Mouse (Mus musculus) lung, embryonic 14.5 days (tissue): Measurements from ENCODE around the gene 2310030G06Rik. TPM values are rescaled to one million over a fixed set of nuclear protein-coding genes. Genes with fewer than 3 reads are reported as not detected.
A peak's percentile ranks its signal among the peaks of the same experiment; 100 is the strongest.

Experiments
- ATAC-seq: fragments of 200-750 bp; cut with Nextera tagmentation; 2 replicates; pipeline ENCODE4 v1.8.0; 2017; ENCODE audit warnings: mild to moderate bottlenecking, moderate TSS enrichment, moderate library complexity; ENCODE audit not compliant: insufficient read depth
- DNase-seq: peaks from one replicate; pipeline ENCODE4 v3.0.0-alpha.2; 2015
- H3K27ac ChIP-seq: fragments of 300-500 bp; sonication (generic); 2 replicates; pipeline ENCODE4 v1.5.1; 2014; ENCODE audit warnings: low read depth, mild to moderate bottlenecking, moderate library complexity
- H3K27me3 ChIP-seq: fragments of 300-500 bp; sonication (generic); 2 replicates; pipeline ENCODE4 v1.6.1; 2014; ENCODE audit warnings: low read length, control low read depth; ENCODE audit not compliant: insufficient read depth
- H3K36me3 ChIP-seq: fragments of 300-500 bp; sonication (generic); 2 replicates; pipeline ENCODE4 v1.6.1; 2014; ENCODE audit warnings: control low read depth; ENCODE audit not compliant: insufficient read depth
- H3K4me1 ChIP-seq: fragments of 300-500 bp; sonication (generic); 2 replicates; pipeline ENCODE4 v1.6.1; 2014; ENCODE audit warnings: antibody characterized with exemption, control low read depth; ENCODE audit not compliant: insufficient read depth
- H3K4me2 ChIP-seq: fragments of 300-500 bp; sonication (generic); 2 replicates; pipeline ENCODE4 v1.6.1; 2014; ENCODE audit warnings: mild to moderate bottlenecking
- H3K4me3 ChIP-seq: fragments of 300-500 bp; sonication (generic); 2 replicates; pipeline ENCODE4 v1.5.1; 2014; ENCODE audit warnings: low read depth, low read length
- H3K9ac ChIP-seq: fragments of 300-500 bp; sonication (generic); 2 replicates; pipeline ENCODE4 v1.6.1; 2014
- H3K9me3 ChIP-seq: fragments of 300-500 bp; sonication (generic); 2 replicates; pipeline ENCODE4 v1.6.1; 2016; ENCODE audit warnings: low read depth, low read length, control low read depth
- CTCF ChIP-seq: IDR thresholded peaks from 2 replicates; pipeline ENCODE4 v1.5.1; 2016; ENCODE audit warnings: antibody characterized with exemption, low read depth
- WGBS: fragments of 180-500 bp; shearing (Covaris S2); extraction: QIAGEN DNeasy Blood & Tissue Kit; methylation state at CpG from one replicate; pipeline ENCODE4 v1.1.7; 2014; 5-methylcytosine and 5-hydroxymethylcytosine counted together
- polyA plus RNA-seq: library from polyadenylated mRNA; unstranded; fragments of >200 nt; fragmentation: Nextera tagmentation; extraction: Ambion mirVana; gene quantifications from 2 replicates; pipeline ENCODE4 v1.2.1, GENCODE M21; 2014

Gene 2310030G06Rik
- polyA plus RNA-seq, 1 experiment from 2014 or later, result 9.7 TPM

DNA sequence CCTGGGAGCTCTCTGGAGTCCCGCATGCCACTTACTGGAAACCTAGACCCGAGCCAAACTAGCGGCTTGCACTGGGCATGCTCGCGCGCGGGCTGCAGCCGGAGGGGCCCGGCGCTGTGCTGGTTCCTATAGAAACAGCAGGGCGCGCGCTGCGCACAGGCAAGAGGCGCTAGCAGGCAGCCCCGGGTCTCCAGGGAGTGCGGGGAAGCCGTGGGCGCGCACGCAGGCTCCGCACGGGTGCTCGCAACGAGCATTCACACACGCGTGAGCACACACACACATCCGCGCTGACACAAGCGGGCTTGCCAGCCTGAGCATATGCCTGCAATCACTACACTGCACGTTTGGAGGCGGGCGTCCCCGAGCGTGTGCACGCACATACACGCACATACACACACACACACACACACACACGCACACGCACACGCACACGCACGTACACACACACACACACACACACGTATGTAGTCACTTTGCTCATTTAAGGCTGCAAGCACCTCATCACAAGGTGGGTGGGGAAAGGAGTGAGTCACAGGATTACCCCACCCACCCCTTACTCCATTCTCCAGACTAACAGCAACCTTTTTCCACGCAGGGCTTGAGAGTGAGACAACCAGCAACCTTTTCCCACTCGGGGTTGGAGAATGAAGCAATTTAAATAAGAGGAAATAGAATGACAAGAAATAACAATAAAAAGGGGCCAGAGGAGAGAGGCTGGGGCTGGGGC lies 18.2 kb downstream of the 2310030G06Rik start:
- H3K36me3 ChIP-seq, result no peaks in the 10 kb centered on the region
- peak overlapping the region; percentile 73 for H3K9ac ChIP-seq
- DNase-seq, result peak; percentile 93
- peak; percentile 13; the same call in 1 of the 2 replicates for TF ChIP-seq CTCF
- H3K27me3 ChIP-seq, result no peaks in the 10 kb centered on the region
- peak overlapping the region; percentile 9; the same call in 1 of the 2 replicates for H3K27ac ChIP-seq
- peak; percentile 91 for ATAC-seq
- peaks cover 14% of the 10 kb centered on the region; the same call in 1 of the 2 replicates for H3K4me1 ChIP-seq
- WGBS, result under 1% methylated on average over 45 of the region's 45 CpGs
- H3K9me3 ChIP-seq, result no peaks in the 10 kb centered on the region
- H3K4me3 ChIP-seq, result peak overlapping the region; percentile 58
- peak overlapping the region; percentile 91 for H3K4me2 ChIP-seq

GRCm38 (mm10) chr9:50727171-50727924 lies 19.0 kb downstream of the 2310030G06Rik start:
- Histone ChIP-seq H3K9me3 (no peaks in the 10 kb centered on the region), H3K4me2 (peak overlapping the region; percentile 91), H3K27me3 (no peaks in the 10 kb centered on the region), H3K27ac (peak overlapping the region; percentile 9; the same call in 1 of the 2 replicates), H3K9ac (peak overlapping the region; percentile 73), H3K4me1 (peaks cover 20% of the 10 kb centered on the region), H3K36me3 (no peaks in the 10 kb centered on the region), H3K4me3 (peak overlapping the region; percentile 58)
- peak; percentile 59 for DNase-seq
- 3% methylated on average over 30 of the region's 30 CpGs for WGBS
- ATAC-seq, result peak; percentile 5; the same call in 1 of the 2 replicates
- TF ChIP-seq CTCF, result no peak

GRCm38 (mm10) chr9:50725921-50726590 lies 20.3 kb downstream of the 2310030G06Rik start:
- Histone ChIP-seq H3K27me3 (no peaks in the 10 kb centered on the region), H3K4me2 (peak overlapping the region; percentile 91), H3K4me3 (no peak overlapping the region), H3K27ac (no peak overlapping the region), H3K36me3 (no peaks in the 10 kb centered on the region), H3K9me3 (no peaks in the 10 kb centered on the region), H3K4me1 (peaks cover 29% of the 10 kb centered on the region), H3K9ac (no peak overlapping the region)
- TF ChIP-seq CTCF, result no peak
- ATAC-seq (no peak), DNase-seq (peak; percentile 36)
- WGBS, result 55% methylated on average over 8 of the region's 8 CpGs

DNA sequence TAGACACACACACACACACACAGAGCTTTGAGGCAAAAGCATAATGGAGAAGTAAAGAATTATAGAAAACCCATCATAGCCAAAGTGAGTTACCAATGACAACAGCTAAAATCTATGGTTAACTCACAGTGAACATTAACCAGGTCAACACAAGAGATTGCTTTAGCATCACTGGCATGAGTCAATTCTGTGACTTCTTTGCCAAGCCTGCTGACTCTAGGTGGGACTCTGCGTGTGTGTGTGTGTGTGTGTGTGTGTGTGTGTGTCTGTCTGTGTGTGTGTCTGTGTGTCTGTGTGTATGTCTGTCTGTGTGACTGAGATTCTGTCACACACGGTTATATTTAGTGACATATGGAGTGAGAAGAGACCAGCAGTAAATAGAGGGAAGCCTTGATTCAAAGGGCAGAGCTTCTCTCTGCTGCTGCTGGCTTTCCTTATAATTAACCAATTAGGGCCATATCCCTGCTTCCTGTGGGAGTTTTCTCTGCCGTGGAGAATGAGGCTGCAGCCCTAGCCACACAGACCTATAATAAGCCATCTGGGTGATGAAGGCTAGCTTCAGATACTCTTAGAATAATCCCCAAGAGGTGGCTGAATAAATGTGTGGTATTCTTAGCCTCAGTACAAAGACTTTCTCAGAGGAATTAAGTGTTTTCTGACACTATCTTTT lies 21.5 kb downstream of the 2310030G06Rik start:
- H3K4me2 ChIP-seq, result no peak overlapping the region; the same call in 1 of the 2 replicates
- peaks cover 29% of the 10 kb centered on the region for H3K4me1 ChIP-seq
- no peaks in the 10 kb centered on the region for H3K27me3 ChIP-seq
- WGBS, result 36% methylated on average over 3 of the region's 3 CpGs
- ATAC-seq (no peak), DNase-seq (no peak)
- H3K36me3 ChIP-seq, result no peaks in the 10 kb centered on the region
- H3K4me3 ChIP-seq, result no peak overlapping the region
- H3K9ac ChIP-seq, result no peak overlapping the region
- TF ChIP-seq CTCF, result no peak
- H3K9me3 ChIP-seq, result no peaks in the 10 kb centered on the region
- H3K27ac ChIP-seq, result no peak overlapping the region

DNA sequence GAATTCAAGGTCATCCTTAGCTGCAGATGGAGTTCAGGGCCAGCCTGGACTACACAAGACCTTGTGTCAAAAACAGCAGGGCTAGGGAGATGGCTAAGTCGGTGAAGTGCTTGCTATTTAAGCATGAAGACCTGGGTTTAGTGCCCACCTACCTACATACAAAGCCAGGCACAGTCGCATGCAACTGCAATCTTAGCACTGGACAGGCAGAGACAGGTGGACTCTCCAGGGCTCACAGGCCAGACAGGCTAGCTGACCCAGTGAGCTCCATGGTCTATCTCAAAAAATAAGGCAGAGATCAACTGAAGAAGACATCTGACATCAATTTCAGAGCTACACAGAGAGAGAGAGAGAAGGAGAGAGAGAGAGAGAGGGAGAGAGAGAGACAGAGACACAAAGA lies 22.2 kb downstream of the 2310030G06Rik start:
- ATAC-seq, result no peak
- no peak for DNase-seq
- Histone ChIP-seq H3K9me3 (no peaks in the 10 kb centered on the region), H3K4me1 (peaks cover 29% of the 10 kb centered on the region), H3K4me3 (no peak overlapping the region), H3K36me3 (no peaks in the 10 kb centered on the region), H3K9ac (no peak overlapping the region), H3K27me3 (no peaks in the 10 kb centered on the region), H3K4me2 (no peak overlapping the region), H3K27ac (no peak overlapping the region)
- no peak for TF ChIP-seq CTCF
- 69% methylated on average over 2 of the region's 2 CpGs for WGBS

DNA sequence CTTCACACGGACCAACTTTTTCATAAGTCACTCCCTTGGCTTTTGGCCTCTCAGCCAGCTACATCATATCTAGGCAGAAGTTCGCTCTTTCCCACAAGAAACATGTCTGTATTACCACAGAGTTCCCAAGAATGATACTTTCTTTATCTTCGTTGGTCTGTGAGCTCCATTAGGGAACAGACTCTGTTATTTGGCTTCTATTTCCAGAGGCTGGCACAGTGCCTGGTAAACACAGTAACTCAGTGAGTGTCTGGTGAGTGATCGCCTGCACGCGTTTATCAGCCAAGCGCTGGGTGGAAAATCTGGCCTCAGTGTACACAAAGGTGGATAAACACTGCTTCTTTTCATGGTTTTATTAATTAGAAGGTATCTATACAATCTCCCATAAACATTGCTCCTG lies 22.9 kb downstream of the 2310030G06Rik start:
- Histone ChIP-seq H3K36me3 (no peaks in the 10 kb centered on the region), H3K27ac (peak overlapping the region; percentile 78), H3K4me3 (no peak overlapping the region), H3K4me1 (peaks cover 28% of the 10 kb centered on the region), H3K4me2 (peak overlapping the region; percentile 51), H3K9me3 (no peaks in the 10 kb centered on the region), H3K27me3 (no peaks in the 10 kb centered on the region), H3K9ac (no peak overlapping the region)
- peak; percentile 74 for ATAC-seq
- TF ChIP-seq CTCF, result no peak
- WGBS, result 19% methylated on average over 7 of the region's 7 CpGs
- DNase-seq, result peak; percentile 97
